Mouse (Mus musculus): ENCODE measurements at regions not wholly inside any gene's neighbourhood (a gene's known extent, or its start where the extent isn't known, plus 50 kb on each side); places are given as distances from the start of the nearest gene placed in this dataset.

DNA sequence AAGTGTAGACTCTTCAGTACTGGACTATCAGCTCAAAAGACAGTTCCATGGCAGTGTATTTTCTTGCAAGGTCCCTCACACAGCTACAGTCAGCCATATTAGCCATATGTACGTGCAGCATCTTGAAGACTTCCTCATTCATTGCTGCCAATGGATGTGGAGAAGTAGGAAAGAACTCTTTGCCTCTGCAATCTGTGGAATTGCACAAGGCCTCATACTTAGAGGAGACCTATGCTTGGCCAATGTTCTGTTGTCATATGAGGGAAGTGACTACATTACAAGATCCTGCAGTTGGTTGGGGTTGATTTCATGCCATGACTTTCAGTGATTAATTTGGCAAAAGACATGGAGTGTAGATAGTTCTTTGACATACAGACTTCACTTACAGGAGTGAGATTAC, 340.1 kb upstream of the Gm10306 start:
- TF ChIP-seq CTCF (IDR thresholded peaks at IDR 0.05; ENCODE audit: low read depth): no peak
- no peak for TF ChIP-seq EP300 (optimal IDR thresholded peaks at IDR 0.05)

All from stomach, postnatal 0 days (tissue).